Mouse (Mus musculus) myocyte (in vitro differentiated cells): Measurements from ENCODE around the gene Ptpn1. TPM values are rescaled to one million over a fixed set of nuclear protein-coding genes. Genes with fewer than 3 reads are reported as not detected.

Experiments used
- H3K27me3 ChIP-seq: one replicate; pipeline ENCODE4 v1.6.1; 2011; ENCODE audit not compliant: control insufficient read depth, insufficient read depth, insufficient read length
- H3K36me3 ChIP-seq: one replicate; pipeline ENCODE4 v1.6.1; 2011; ENCODE audit not compliant: control insufficient read depth, insufficient read depth
- H3K4me2 ChIP-seq: one replicate; pipeline ENCODE4 v1.6.1; 2011; ENCODE audit warnings: low read depth, control low read depth
- H3K4me3 ChIP-seq: one replicate; pipeline ENCODE4 v1.5.1; 2011; ENCODE audit warnings: mild to moderate bottlenecking, control low read depth, moderate library complexity
- H3K79me2 ChIP-seq: one replicate; pipeline ENCODE4 v1.6.1; 2011; ENCODE audit not compliant: control insufficient read depth, insufficient read depth
- H3ac ChIP-seq: one replicate; pipeline ENCODE4 v1.6.1; 2011; ENCODE audit not compliant: control insufficient read depth, insufficient read length
- CEBPB ChIP-seq: IDR thresholded peaks from 2 replicates; pipeline ENCODE4 v1.6.1; 2011; ENCODE audit warnings: mild to moderate bottlenecking, moderate library complexity; ENCODE audit not compliant: poor library complexity, insufficient read depth, severe bottlenecking
- E2F4 ChIP-seq: IDR thresholded peaks from one replicate; pipeline ENCODE4 v1.6.1; 2011; ENCODE audit warnings: mild to moderate bottlenecking, control low read depth, moderate library complexity; ENCODE audit not compliant: insufficient read depth
- MAX ChIP-seq: IDR thresholded peaks from one replicate; pipeline ENCODE4 v1.6.1; 2011; ENCODE audit warnings: low read depth, mild to moderate bottlenecking, control low read depth
- MYOD1 ChIP-seq, 3 experiments: IDR thresholded peaks; one replicate each; pipeline ENCODE4 v1.6.1; 2011; ENCODE audit warnings: control low read depth in 2 of 3, low read depth in 2 of 3, mild to moderate bottlenecking in 2 of 3, moderate library complexity in 1 of 3; ENCODE audit not compliant: insufficient read length in 2 of 3, control insufficient read depth in 1 of 3
- MYOG ChIP-seq, 3 experiments: IDR thresholded peaks; one replicate each; pipeline ENCODE4 v1.6.1; 2011; ENCODE audit warnings: control low read depth in 2 of 3, low read depth in 2 of 3, mild to moderate bottlenecking in 2 of 3; ENCODE audit not compliant: insufficient read length in 2 of 3, control insufficient read depth in 1 of 3, insufficient read depth in 1 of 3
- POLR2A ChIP-seq: IDR thresholded peaks from one replicate; pipeline ENCODE4 v1.6.1; 2011; ENCODE audit warnings: low read depth, mild to moderate bottlenecking, control low read depth, moderate library complexity; ENCODE audit not compliant: insufficient read length
- POLR2AphosphoS2 ChIP-seq: IDR thresholded peaks from one replicate; pipeline ENCODE4 v1.6.1; 2011; ENCODE audit warnings: low read depth, control low read depth; ENCODE audit not compliant: insufficient read length
- REST ChIP-seq: IDR thresholded peaks from one replicate; pipeline ENCODE4 v1.6.1; 2011; ENCODE audit warnings: mild to moderate bottlenecking, control low read depth, moderate library complexity; ENCODE audit not compliant: insufficient read depth, insufficient read length
- SRF ChIP-seq: IDR thresholded peaks from one replicate; pipeline ENCODE4 v1.6.1; 2011; ENCODE audit warnings: low read depth; ENCODE audit not compliant: control insufficient read depth, insufficient read length
- TCF12 ChIP-seq: IDR thresholded peaks from one replicate; pipeline ENCODE4 v1.6.1; 2011; ENCODE audit warnings: mild to moderate bottlenecking, control low read depth; ENCODE audit not compliant: poor library complexity, insufficient read depth, severe bottlenecking
- TCF3 ChIP-seq: IDR thresholded peaks from one replicate; pipeline ENCODE4 v1.6.1; 2011; ENCODE audit warnings: low read depth, control low read depth; ENCODE audit not compliant: insufficient read length
- USF1 ChIP-seq: IDR thresholded peaks from one replicate; pipeline ENCODE4 v1.6.1; 2011; ENCODE audit warnings: low read depth, mild to moderate bottlenecking, control low read depth, moderate library complexity
- polyA plus RNA-seq: library from polyadenylated mRNA; unstranded; fragments of >200 nt; fragmentation: generic; extraction: Trizol; gene quantifications from one replicate; pipeline ENCODE4 v1.2.1, GENCODE M21; 2012; ENCODE audit warnings: missing spikeins

Gene Ptpn1
- polyA plus RNA-seq, 1 experiment: 45.0 TPM

DNA sequence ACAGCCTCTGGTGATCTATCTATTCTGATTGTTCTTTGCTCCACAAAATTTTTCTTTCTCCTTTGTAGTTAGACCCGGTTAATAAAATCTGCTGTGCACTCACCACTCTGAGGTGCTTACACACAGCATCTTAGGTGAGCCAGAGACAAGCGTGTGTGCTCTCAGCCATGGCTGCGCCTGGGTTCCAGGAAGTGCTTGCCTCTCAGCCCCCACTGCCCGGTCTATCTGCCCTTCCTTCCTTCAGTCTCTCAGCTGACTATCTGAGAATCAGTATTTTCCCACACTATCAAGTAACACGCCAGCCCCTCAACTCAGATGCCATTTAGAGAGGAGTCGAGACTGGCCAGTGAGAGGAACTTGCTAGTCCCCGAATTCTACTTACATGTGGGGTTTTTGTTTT lies 28.1 kb downstream of the Ptpn1 start:
- Histone ChIP-seq H3K27me3 (no peaks in the 10 kb centered on the region), H3K4me2 (no peak overlapping the region), H3ac (no peak overlapping the region), H3K79me2 (peaks cover 53% of the 10 kb centered on the region), H3K4me3 (no peak overlapping the region), H3K36me3 (no peaks in the 10 kb centered on the region)
- TF ChIP-seq SRF (no peak), TCF3 (no peak), REST (no peak), POLR2AphosphoS2 (no peak), MYOD1 (IDR thresholded peaks at IDR 0.05; ENCODE audit: control insufficient read depth in 1 of 3, insufficient read length in 2 of 3, low read depth in 2 of 3) (no peak), USF1 (no peak), E2F4 (no peak), POLR2A (no peak), TCF12 (no peak), CEBPB (no peak), MAX (no peak), MYOG (IDR thresholded peaks at IDR 0.05; ENCODE audit: control insufficient read depth in 1 of 3, insufficient read depth in 1 of 3, insufficient read length in 2 of 3, low read depth in 2 of 3) (no peak)

GRCm38 (mm10) chr2:167960584-167960983 lies 28.7 kb downstream of the Ptpn1 start:
- H3ac ChIP-seq: no peak overlapping the region
- TF ChIP-seq USF1 (no peak), SRF (no peak), POLR2AphosphoS2 (no peak), CEBPB (no peak), TCF3 (no peak), MAX (no peak), E2F4 (no peak), MYOD1 (IDR thresholded peaks at IDR 0.05; ENCODE audit: control insufficient read depth in 1 of 3, insufficient read length in 2 of 3, low read depth in 2 of 3) (no peak), REST (no peak)
- H3K4me2 ChIP-seq: no peak overlapping the region
- peaks cover 49% of the 10 kb centered on the region for H3K79me2 ChIP-seq
- no peak overlapping the region for H3K4me3 ChIP-seq
- H3K27me3 ChIP-seq: no peaks in the 10 kb centered on the region
- peaks cover 6% of the 10 kb centered on the region for H3K36me3 ChIP-seq

GRCm38 (mm10) chr2:167962347-167962746 lies 30.5 kb downstream of the Ptpn1 start:
- no peak overlapping the region for H3K4me2 ChIP-seq
- TF ChIP-seq POLR2AphosphoS2: no peak
- no peak for TF ChIP-seq TCF12
- no peak for TF ChIP-seq MYOG (IDR thresholded peaks at IDR 0.05; ENCODE audit: control insufficient read depth in 1 of 3, insufficient read depth in 1 of 3, insufficient read length in 2 of 3, low read depth in 2 of 3)
- no peak for TF ChIP-seq TCF3
- TF ChIP-seq SRF: no peak
- TF ChIP-seq CEBPB: no peak
- TF ChIP-seq REST: no peak
- TF ChIP-seq USF1: no peak
- no peak for TF ChIP-seq MYOD1 (IDR thresholded peaks at IDR 0.05; ENCODE audit: control insufficient read depth in 1 of 3, insufficient read length in 2 of 3, low read depth in 2 of 3)
- no peak for TF ChIP-seq POLR2A
- H3K36me3 ChIP-seq: peaks cover 16% of the 10 kb centered on the region
- H3ac ChIP-seq: no peak overlapping the region
- no peak overlapping the region for H3K4me3 ChIP-seq
- no peaks in the 10 kb centered on the region for H3K27me3 ChIP-seq
- peaks cover 33% of the 10 kb centered on the region for H3K79me2 ChIP-seq

GRCm38 (mm10) chr2:167963176-167963575 lies 31.3 kb downstream of the Ptpn1 start:
- TF ChIP-seq USF1 (no peak), TCF12 (no peak), CEBPB (no peak)
- Histone ChIP-seq H3ac (no peak overlapping the region), H3K36me3 (peaks cover 16% of the 10 kb centered on the region), H3K79me2 (peaks cover 32% of the 10 kb centered on the region), H3K27me3 (no peaks in the 10 kb centered on the region), H3K4me2 (no peak overlapping the region), H3K4me3 (no peak overlapping the region)

- H3K4me2 ChIP-seq: no peak overlapping the region
- H3ac ChIP-seq: no peak overlapping the region
- H3K4me3 ChIP-seq: no peak overlapping the region
- peaks cover 32% of the 10 kb centered on the region for H3K79me2 ChIP-seq
- H3K27me3 ChIP-seq: no peaks in the 10 kb centered on the region
- peaks cover 19% of the 10 kb centered on the region for H3K36me3 ChIP-seq
- TF ChIP-seq MYOG (IDR thresholded peaks at IDR 0.05; ENCODE audit: control insufficient read depth in 1 of 3, insufficient read depth in 1 of 3, insufficient read length in 2 of 3, low read depth in 2 of 3) (no peak), MYOD1 (IDR thresholded peaks at IDR 0.05; ENCODE audit: control insufficient read depth in 1 of 3, insufficient read length in 2 of 3, low read depth in 2 of 3) (no peak), SRF (no peak), REST (no peak), USF1 (no peak), MAX (no peak), CEBPB (no peak), POLR2AphosphoS2 (no peak), TCF3 (no peak), TCF12 (no peak), POLR2A (no peak), E2F4 (no peak)
Observed at GRCm38 (mm10) chr2:167963778-167964300, 32.0 kb downstream of the Ptpn1 start.
